Mouse (Mus musculus) neural tube, embryonic 11.5 days (tissue): ENCODE data around the gene Tor1aip2. TPM values are rescaled to one million over a fixed set of nuclear protein-coding genes. Genes with fewer than 3 reads are reported as not detected.

Experiments
- ATAC-seq: fragments of 200-750 bp; cut with Nextera tagmentation; 2 replicates; pipeline ENCODE4 v1.8.0; 2017; ENCODE audit warnings: moderate number of reproducible peaks, mild to moderate bottlenecking, moderate TSS enrichment, moderate library complexity; ENCODE audit not compliant: insufficient read depth, low FRiP score, low TSS enrichment
- DNase-seq: peaks from one replicate; pipeline ENCODE4 v3.0.0-alpha.2; 2015; ENCODE audit warnings: low spot score
- H3K27ac ChIP-seq: fragments of 300-500 bp; sonication (generic); 2 replicates; pipeline ENCODE4 v1.5.1; 2014; ENCODE audit warnings: low read depth, mild to moderate bottlenecking, low read length
- H3K27me3 ChIP-seq: fragments of 300-500 bp; sonication (generic); 2 replicates; pipeline ENCODE4 v1.6.1; 2014; ENCODE audit warnings: mild to moderate bottlenecking, low read length, mixed read lengths; ENCODE audit not compliant: control insufficient read depth, insufficient read depth
- H3K36me3 ChIP-seq: fragments of 300-500 bp; sonication (generic); 2 replicates; pipeline ENCODE4 v1.6.1; 2014; ENCODE audit warnings: mild to moderate bottlenecking, low read length, moderate library complexity, mixed read lengths; ENCODE audit not compliant: control insufficient read depth, insufficient read depth
- H3K4me1 ChIP-seq: fragments of 300-500 bp; sonication (generic); 2 replicates; pipeline ENCODE4 v1.6.1; 2014; ENCODE audit warnings: low read length, mixed read lengths; ENCODE audit not compliant: control insufficient read depth, insufficient read depth
- H3K4me2 ChIP-seq: fragments of 300-500 bp; sonication (generic); 2 replicates; pipeline ENCODE4 v1.6.1; 2014; ENCODE audit warnings: low read depth, mild to moderate bottlenecking, moderate library complexity
- H3K4me3 ChIP-seq: fragments of 300-500 bp; sonication (generic); 2 replicates; pipeline ENCODE4 v1.5.1; 2014; ENCODE audit warnings: low read depth, low read length
- H3K9ac ChIP-seq: fragments of 300-500 bp; sonication (generic); 2 replicates; pipeline ENCODE4 v1.6.1; 2014; ENCODE audit warnings: mild to moderate bottlenecking, low read length
- H3K9me3 ChIP-seq: fragments of 300-500 bp; sonication (generic); 2 replicates; pipeline ENCODE4 v1.6.1; 2016; ENCODE audit warnings: low read length; ENCODE audit not compliant: control insufficient read depth
- WGBS: fragments of 180-500 bp; shearing (Covaris S2); extraction: QIAGEN DNeasy Blood & Tissue Kit; methylation state at CpG from one replicate; pipeline ENCODE4 v1.1.7; 2014; 5-methylcytosine and 5-hydroxymethylcytosine counted together
- polyA plus RNA-seq: library from polyadenylated mRNA; unstranded; fragments of >200 nt; fragmentation: Nextera tagmentation; extraction: Ambion mirVana; gene quantifications from 2 replicates; pipeline ENCODE4 v1.2.1, GENCODE M21; 2014

Tor1aip2 gene
- polyA plus RNA-seq, 1 experiment from 2014 or later: 116 TPM

GRCm38 (mm10) chr1:156009003-156009402 lies 26.2 kb upstream of the Tor1aip2 start:
- H3K9ac ChIP-seq: no peak overlapping the region
- no peaks in the 10 kb centered on the region for H3K9me3 ChIP-seq
- no peak overlapping the region for H3K27ac ChIP-seq
- no peak overlapping the region for H3K4me2 ChIP-seq
- no peaks in the 10 kb centered on the region for H3K27me3 ChIP-seq
- peaks cover 5% of the 10 kb centered on the region; the same call in 1 of the 2 replicates for H3K36me3 ChIP-seq
- H3K4me1 ChIP-seq: no peaks in the 10 kb centered on the region
- no peak for ATAC-seq
- DNase-seq: no peak
- WGBS: 97% methylated on average over 1 of the region's 1 CpGs
- H3K4me3 ChIP-seq: no peak overlapping the region

GRCm38 (mm10) chr1:156019800-156020199 lies 15.4 kb upstream of the Tor1aip2 start:
- Histone ChIP-seq H3K36me3 (no peaks in the 10 kb centered on the region), H3K9ac (no peak overlapping the region)
- 89% methylated on average over 1 of the region's 1 CpGs for WGBS

DNA sequence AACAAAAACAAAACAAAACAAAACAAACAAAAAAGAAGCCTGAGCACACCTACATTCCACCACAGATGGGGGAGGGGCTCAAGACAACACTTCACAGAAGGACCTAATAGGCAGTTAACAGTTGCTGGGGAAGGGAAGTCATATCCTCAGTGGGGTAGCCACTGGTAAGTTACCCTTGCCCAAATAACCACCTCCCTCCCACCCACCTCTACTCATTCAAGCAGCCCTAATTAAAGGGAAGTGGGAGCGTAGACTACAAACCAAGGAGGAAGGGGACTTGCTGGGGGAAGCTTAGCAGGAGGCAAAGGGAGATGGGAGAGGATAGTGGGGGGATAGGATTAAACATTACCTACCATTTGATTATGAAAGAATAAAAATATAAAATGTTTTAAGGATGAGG lies 14.8 kb upstream of the Tor1aip2 start:
- H3K4me3 ChIP-seq: no peak overlapping the region
- H3K9me3 ChIP-seq: no peaks in the 10 kb centered on the region
- H3K9ac ChIP-seq: no peak overlapping the region
- WGBS: 77% methylated on average over 1 of the region's 1 CpGs
- H3K27ac ChIP-seq: no peak overlapping the region
- ATAC-seq (no peak), DNase-seq (no peak)
- no peaks in the 10 kb centered on the region for H3K27me3 ChIP-seq
- H3K4me2 ChIP-seq: no peak overlapping the region
- H3K36me3 ChIP-seq: no peaks in the 10 kb centered on the region
- no peaks in the 10 kb centered on the region for H3K4me1 ChIP-seq

More at GRCm38 (mm10) chr1:156019800-156020199, 15.4 kb upstream of the Tor1aip2 start:
- H3K27ac ChIP-seq: no peak overlapping the region
- no peaks in the 10 kb centered on the region for H3K27me3 ChIP-seq
- no peaks in the 10 kb centered on the region for H3K9me3 ChIP-seq
- DNase-seq (no peak), ATAC-seq (no peak)
- no peak overlapping the region for H3K4me2 ChIP-seq
- no peaks in the 10 kb centered on the region for H3K4me1 ChIP-seq
- H3K4me3 ChIP-seq: no peak overlapping the region

- Histone ChIP-seq H3K9ac (no peak overlapping the region), H3K4me3 (no peak overlapping the region), H3K36me3 (peaks cover 3% of the 10 kb centered on the region; the same call in 1 of the 2 replicates), H3K27me3 (no peaks in the 10 kb centered on the region), H3K27ac (no peak overlapping the region), H3K4me2 (no peak overlapping the region), H3K9me3 (no peaks in the 10 kb centered on the region), H3K4me1 (no peaks in the 10 kb centered on the region)
- ATAC-seq (no peak), DNase-seq (no peak)
- WGBS: 84% methylated on average over 8 of the region's 8 CpGs
Measured at GRCm38 (mm10) chr1:156024831-156025503, 10.2 kb upstream of the Tor1aip2 start.

- H3K27ac ChIP-seq: no peak overlapping the region
- peaks cover 7% of the 10 kb centered on the region; the same call in 1 of the 2 replicates for H3K36me3 ChIP-seq
Measured at GRCm38 (mm10) chr1:156027849-156028248, 7.4 kb upstream of the Tor1aip2 start.

GRCm38 (mm10) chr1:156028340-156028975 lies 6.7 kb upstream of the Tor1aip2 start:
- WGBS: 90% methylated on average over 4 of the region's 4 CpGs
- Histone ChIP-seq H3K36me3 (peaks cover 10% of the 10 kb centered on the region), H3K4me3 (no peak overlapping the region), H3K27ac (no peak overlapping the region), H3K9me3 (no peaks in the 10 kb centered on the region), H3K27me3 (no peaks in the 10 kb centered on the region), H3K4me2 (no peak overlapping the region), H3K4me1 (no peaks in the 10 kb centered on the region), H3K9ac (no peak overlapping the region)
- DNase-seq (no peak), ATAC-seq (no peak)

More at GRCm38 (mm10) chr1:156027849-156028248, 7.4 kb upstream of the Tor1aip2 start:
- ATAC-seq (no peak), DNase-seq (no peak)
- H3K9me3 ChIP-seq: no peaks in the 10 kb centered on the region
- H3K4me1 ChIP-seq: no peaks in the 10 kb centered on the region
- no peaks in the 10 kb centered on the region for H3K27me3 ChIP-seq
- no peak overlapping the region for H3K4me2 ChIP-seq
- 93% methylated on average over 3 of the region's 3 CpGs for WGBS
- no peak overlapping the region for H3K4me3 ChIP-seq
- H3K9ac ChIP-seq: no peak overlapping the region

- Histone ChIP-seq H3K4me1 (peaks cover 5% of the 10 kb centered on the region), H3K27me3 (no peaks in the 10 kb centered on the region), H3K4me2 (no peak overlapping the region), H3K36me3 (peaks cover 12% of the 10 kb centered on the region; the same call in 1 of the 2 replicates), H3K4me3 (no peak overlapping the region), H3K27ac (no peak overlapping the region), H3K9ac (no peak overlapping the region), H3K9me3 (no peaks in the 10 kb centered on the region)
- DNase-seq: no peak
- ATAC-seq: no peak
- 95% methylated on average over 7 of the region's 7 CpGs for WGBS
Measured at GRCm38 (mm10) chr1:156033921-156034320, 1.3 kb upstream of the Tor1aip2 start.

DNA sequence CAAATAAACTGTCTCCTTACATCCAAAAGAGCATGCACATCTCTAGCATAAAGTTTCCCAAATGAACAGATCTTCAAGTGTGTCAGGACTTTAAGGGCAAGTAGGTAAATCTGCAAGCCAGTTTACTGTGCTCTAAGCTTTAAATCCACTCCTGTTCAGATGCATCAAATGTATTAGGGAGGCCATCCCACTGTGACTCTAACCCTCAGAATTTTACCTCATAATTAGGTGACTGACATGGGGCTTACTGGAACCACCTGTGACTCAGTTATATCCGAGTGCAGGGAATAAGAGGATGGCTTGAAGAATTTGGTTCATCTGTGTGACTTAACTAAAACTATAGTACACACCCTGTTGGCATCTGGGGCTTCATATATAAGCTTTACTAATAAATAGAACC lies 542 bp upstream of the Tor1aip2 start:
- peak overlapping the region; percentile 65 for H3K4me3 ChIP-seq
- 52% methylated on average over 1 of the region's 1 CpGs for WGBS
- H3K36me3 ChIP-seq: peaks cover 9% of the 10 kb centered on the region; the same call in 1 of the 2 replicates
- no peak for ATAC-seq
- H3K9ac ChIP-seq: peak overlapping the region; percentile 91
- DNase-seq: no peak
- H3K4me1 ChIP-seq: peaks cover 5% of the 10 kb centered on the region
- no peaks in the 10 kb centered on the region for H3K9me3 ChIP-seq
- H3K27me3 ChIP-seq: no peaks in the 10 kb centered on the region
- no peak overlapping the region; the same call in 1 of the 2 replicates for H3K27ac ChIP-seq
- H3K4me2 ChIP-seq: peak overlapping the region; percentile 66
